Mouse (Mus musculus): ENCODE data around the gene Tgfa. TPM values are rescaled to one million over a fixed set of nuclear protein-coding genes. Genes with fewer than 3 reads are reported as not detected.

Gene Tgfa
- polyA plus RNA-seq, 1 experiment from 2014 or later, result 9.5 TPM

- 0 out of 2 replicates have a peak, but pooled peaks cover under 1% of the 10 kb centered on the region for H3K4me1 ChIP-seq (replicated peaks)
Observed at GRCm38 (mm10) chr6:86277620-86278019, 82.6 kb downstream of the Tgfa start.

GRCm38 (mm10) chr6:86281573-86282210 lies 86.7 kb downstream of the Tgfa start:
- no peak overlapping the region for H3K4me2 ChIP-seq
- no peak overlapping the region for H3K4me3 ChIP-seq
- no peak overlapping the region for H3K27ac ChIP-seq
- WGBS, result 88% methylated on average over 11 of the region's 11 CpGs
- no peaks in the 10 kb centered on the region for H3K4me1 ChIP-seq (replicated peaks)
- no peaks in the 10 kb centered on the region for H3K36me3 ChIP-seq
- H3K27me3 ChIP-seq, result no peaks in the 10 kb centered on the region
- H3K9me3 ChIP-seq, result no peaks in the 10 kb centered on the region
- no peak overlapping the region for H3K9ac ChIP-seq
- no peak for ATAC-seq (ENCODE audit: low FRiP score)

More at GRCm38 (mm10) chr6:86277620-86278019, 82.6 kb downstream of the Tgfa start:
- H3K27ac ChIP-seq, result no peak overlapping the region
- H3K4me3 ChIP-seq, result no peak overlapping the region
- H3K9ac ChIP-seq, result no peak overlapping the region
- H3K4me2 ChIP-seq, result no peak overlapping the region
- 76% methylated on average over 7 of the region's 7 CpGs for WGBS
- no peak for ATAC-seq (ENCODE audit: low FRiP score)
- H3K27me3 ChIP-seq, result no peaks in the 10 kb centered on the region
- no peaks in the 10 kb centered on the region for H3K36me3 ChIP-seq
- no peaks in the 10 kb centered on the region for H3K9me3 ChIP-seq

- Histone ChIP-seq H3K27ac (peak overlapping the region; percentile 40; the same call in 1 of the 2 replicates), H3K4me3 (no peak overlapping the region), H3K36me3 (no peaks in the 10 kb centered on the region), H3K27me3 (no peaks in the 10 kb centered on the region), H3K9me3 (no peaks in the 10 kb centered on the region), H3K9ac (no peak overlapping the region; the same call in 1 of the 2 replicates), H3K4me1 (replicated peaks) (peaks cover 9% of the 10 kb centered on the region; the same call in 1 of the 2 replicates), H3K4me2 (no peak overlapping the region)
- no peak for ATAC-seq (ENCODE audit: low FRiP score)
- 55% methylated on average over 8 of the region's 8 CpGs for WGBS
Observed at GRCm38 (mm10) chr6:86293301-86293700, 98.3 kb downstream of the Tgfa start.

GRCm38 (mm10) chr6:86295451-86295850 lies 100.4 kb downstream of the Tgfa start:
- H3K4me1 ChIP-seq (replicated peaks), result peaks cover 9% of the 10 kb centered on the region; the same call in 1 of the 2 replicates
- no peak overlapping the region for H3K27ac ChIP-seq
- H3K27me3 ChIP-seq, result no peaks in the 10 kb centered on the region
- H3K4me2 ChIP-seq, result no peak overlapping the region
- no peak overlapping the region for H3K4me3 ChIP-seq
- ATAC-seq (ENCODE audit: low FRiP score), result no peak
- H3K9ac ChIP-seq, result no peak overlapping the region
- H3K9me3 ChIP-seq, result no peaks in the 10 kb centered on the region
- no peaks in the 10 kb centered on the region for H3K36me3 ChIP-seq
- 86% methylated on average over 8 of the region's 8 CpGs for WGBS

GRCm38 (mm10) chr6:86296126-86296525 lies 101.1 kb downstream of the Tgfa start:
- WGBS, result 97% methylated on average over 3 of the region's 3 CpGs

GRCm38 (mm10) chr6:86296938-86297337 lies 101.9 kb downstream of the Tgfa start:
- H3K27me3 ChIP-seq, result no peaks in the 10 kb centered on the region
- H3K9ac ChIP-seq, result no peak overlapping the region
- WGBS, result 94% methylated on average over 2 of the region's 2 CpGs
- H3K36me3 ChIP-seq, result no peaks in the 10 kb centered on the region
- H3K4me2 ChIP-seq, result no peak overlapping the region
- H3K27ac ChIP-seq, result no peak overlapping the region
- ATAC-seq (ENCODE audit: low FRiP score), result no peak
- H3K9me3 ChIP-seq, result no peaks in the 10 kb centered on the region
- H3K4me1 ChIP-seq (replicated peaks), result peaks cover 9% of the 10 kb centered on the region; the same call in 1 of the 2 replicates
- no peak overlapping the region for H3K4me3 ChIP-seq

More at GRCm38 (mm10) chr6:86296126-86296525, 101.1 kb downstream of the Tgfa start:
- Histone ChIP-seq H3K9me3 (no peaks in the 10 kb centered on the region), H3K9ac (no peak overlapping the region), H3K4me2 (no peak overlapping the region), H3K27ac (no peak overlapping the region), H3K4me1 (replicated peaks) (peaks cover 9% of the 10 kb centered on the region; the same call in 1 of the 2 replicates), H3K27me3 (no peaks in the 10 kb centered on the region), H3K36me3 (no peaks in the 10 kb centered on the region), H3K4me3 (no peak overlapping the region)
- ATAC-seq (ENCODE audit: low FRiP score), result no peak

- H3K27me3 ChIP-seq, result no peaks in the 10 kb centered on the region
- WGBS, result 93% methylated on average over 3 of the region's 3 CpGs
- no peak for ATAC-seq (ENCODE audit: low FRiP score)
- H3K4me3 ChIP-seq, result no peak overlapping the region
- no peaks in the 10 kb centered on the region for H3K4me1 ChIP-seq (replicated peaks)
- no peak overlapping the region for H3K9ac ChIP-seq
- no peaks in the 10 kb centered on the region for H3K36me3 ChIP-seq
- H3K9me3 ChIP-seq, result no peaks in the 10 kb centered on the region
- no peak overlapping the region for H3K4me2 ChIP-seq
- no peak overlapping the region for H3K27ac ChIP-seq
Observed at GRCm38 (mm10) chr6:86298961-86299360, 103.9 kb downstream of the Tgfa start.

- no peak for ATAC-seq (ENCODE audit: low FRiP score)
- Histone ChIP-seq H3K4me2 (no peak overlapping the region), H3K4me3 (no peak overlapping the region), H3K27me3 (no peaks in the 10 kb centered on the region), H3K9ac (no peak overlapping the region), H3K36me3 (no peaks in the 10 kb centered on the region), H3K27ac (no peak overlapping the region), H3K9me3 (no peaks in the 10 kb centered on the region), H3K4me1 (replicated peaks) (no peaks in the 10 kb centered on the region)
- 85% methylated on average over 2 of the region's 2 CpGs for WGBS
Observed at GRCm38 (mm10) chr6:86299381-86299780, 104.4 kb downstream of the Tgfa start.

- Histone ChIP-seq H3K4me2 (no peak overlapping the region), H3K4me1 (replicated peaks) (no peaks in the 10 kb centered on the region), H3K9ac (no peak overlapping the region), H3K9me3 (no peaks in the 10 kb centered on the region), H3K27me3 (no peaks in the 10 kb centered on the region), H3K4me3 (no peak overlapping the region), H3K36me3 (no peaks in the 10 kb centered on the region), H3K27ac (no peak overlapping the region)
- 91% methylated on average over 4 of the region's 4 CpGs for WGBS
- ATAC-seq (ENCODE audit: low FRiP score), result no peak
Observed at GRCm38 (mm10) chr6:86305680-86306079, 110.7 kb downstream of the Tgfa start.

GRCm38 (mm10) chr6:86314011-86314410 lies 119.0 kb downstream of the Tgfa start:
- Histone ChIP-seq H3K9ac (no peak overlapping the region), H3K4me3 (no peak overlapping the region), H3K36me3 (no peaks in the 10 kb centered on the region), H3K4me1 (replicated peaks) (no peaks in the 10 kb centered on the region), H3K27me3 (no peaks in the 10 kb centered on the region), H3K4me2 (no peak overlapping the region), H3K27ac (no peak overlapping the region), H3K9me3 (no peaks in the 10 kb centered on the region)
- no peak for ATAC-seq (ENCODE audit: low FRiP score)
- WGBS, result 81% methylated on average over 1 of the region's 1 CpGs

- Histone ChIP-seq H3K27me3 (no peaks in the 10 kb centered on the region), H3K36me3 (no peaks in the 10 kb centered on the region), H3K4me1 (replicated peaks) (no peaks in the 10 kb centered on the region), H3K27ac (no peak overlapping the region), H3K4me3 (no peak overlapping the region), H3K4me2 (no peak overlapping the region), H3K9ac (no peak overlapping the region), H3K9me3 (no peaks in the 10 kb centered on the region)
- WGBS, result 57% methylated on average over 1 of the region's 1 CpGs
- ATAC-seq (ENCODE audit: low FRiP score), result no peak
Observed at GRCm38 (mm10) chr6:86317066-86317465, 122.0 kb downstream of the Tgfa start.

GRCm38 (mm10) chr6:86318855-86319254 lies 123.8 kb downstream of the Tgfa start:
- Histone ChIP-seq H3K4me1 (replicated peaks) (no peaks in the 10 kb centered on the region), H3K27ac (no peak overlapping the region), H3K27me3 (no peaks in the 10 kb centered on the region), H3K4me2 (no peak overlapping the region), H3K9ac (no peak overlapping the region), H3K9me3 (no peaks in the 10 kb centered on the region), H3K36me3 (no peaks in the 10 kb centered on the region), H3K4me3 (no peak overlapping the region)
- 87% methylated on average over 4 of the region's 4 CpGs for WGBS
- ATAC-seq (ENCODE audit: low FRiP score), result no peak

GRCm38 (mm10) chr6:86322031-86322563 lies 127.1 kb downstream of the Tgfa start:
- no peak overlapping the region for H3K9ac ChIP-seq
- H3K9me3 ChIP-seq, result no peaks in the 10 kb centered on the region
- H3K4me3 ChIP-seq, result no peak overlapping the region
- no peaks in the 10 kb centered on the region for H3K36me3 ChIP-seq
- WGBS, result 88% methylated on average over 5 of the region's 5 CpGs
- ATAC-seq (ENCODE audit: low FRiP score), result no peak
- H3K4me1 ChIP-seq (replicated peaks), result no peaks in the 10 kb centered on the region
- H3K4me2 ChIP-seq, result no peak overlapping the region
- no peaks in the 10 kb centered on the region for H3K27me3 ChIP-seq
- no peak overlapping the region for H3K27ac ChIP-seq
